Mouse (Mus musculus) erythroblast, embryonic 14.5 days (primary cell): ENCODE measurements around the gene Slc26a1. TPM values are rescaled to one million over a fixed set of nuclear protein-coding genes. Genes with fewer than 3 reads are reported as not detected.

Source experiments
- H3K27me3 ChIP-seq: 2 replicates; pipeline ENCODE4 v1.6.1; 2012; ENCODE audit warnings: inconsistent platforms; ENCODE audit not compliant: control insufficient read depth
- H3K36me3 ChIP-seq: 2 replicates; pipeline ENCODE4 v1.6.1; 2012; ENCODE audit warnings: mild to moderate bottlenecking, inconsistent platforms; ENCODE audit not compliant: control insufficient read depth
- H3K4me1 ChIP-seq: 2 replicates; pipeline ENCODE4 v1.6.1; 2012; ENCODE audit warnings: inconsistent platforms; ENCODE audit not compliant: control insufficient read depth
- H3K4me3 ChIP-seq: replicated peaks from 2 replicates; pipeline ENCODE3; 2012; ENCODE audit warnings: moderate library complexity, mild to moderate bottlenecking, inconsistent platforms
- H3K9me3 ChIP-seq: 2 replicates; pipeline ENCODE4 v1.6.1; 2012; ENCODE audit warnings: low read length, inconsistent platforms, mixed read lengths; ENCODE audit not compliant: control insufficient read depth
- GATA1 ChIP-seq: IDR thresholded peaks from 2 replicates; pipeline ENCODE4 v1.6.1; 2012; ENCODE audit warnings: low read length, inconsistent platforms, mixed read lengths
- TAL1 ChIP-seq: IDR thresholded peaks from 3 replicates; pipeline ENCODE4 v1.6.1; 2012; ENCODE audit warnings: low read length, inconsistent platforms, mixed read lengths
- polyA plus RNA-seq: library from polyadenylated mRNA; stranded (reverse); fragments of >175 nt; gene quantifications from 2 replicates; pipeline ENCODE4 v1.2.3, GENCODE M21; 2012

Gene Slc26a1
- polyA plus RNA-seq, 1 experiment, result 0.47 TPM

DNA sequence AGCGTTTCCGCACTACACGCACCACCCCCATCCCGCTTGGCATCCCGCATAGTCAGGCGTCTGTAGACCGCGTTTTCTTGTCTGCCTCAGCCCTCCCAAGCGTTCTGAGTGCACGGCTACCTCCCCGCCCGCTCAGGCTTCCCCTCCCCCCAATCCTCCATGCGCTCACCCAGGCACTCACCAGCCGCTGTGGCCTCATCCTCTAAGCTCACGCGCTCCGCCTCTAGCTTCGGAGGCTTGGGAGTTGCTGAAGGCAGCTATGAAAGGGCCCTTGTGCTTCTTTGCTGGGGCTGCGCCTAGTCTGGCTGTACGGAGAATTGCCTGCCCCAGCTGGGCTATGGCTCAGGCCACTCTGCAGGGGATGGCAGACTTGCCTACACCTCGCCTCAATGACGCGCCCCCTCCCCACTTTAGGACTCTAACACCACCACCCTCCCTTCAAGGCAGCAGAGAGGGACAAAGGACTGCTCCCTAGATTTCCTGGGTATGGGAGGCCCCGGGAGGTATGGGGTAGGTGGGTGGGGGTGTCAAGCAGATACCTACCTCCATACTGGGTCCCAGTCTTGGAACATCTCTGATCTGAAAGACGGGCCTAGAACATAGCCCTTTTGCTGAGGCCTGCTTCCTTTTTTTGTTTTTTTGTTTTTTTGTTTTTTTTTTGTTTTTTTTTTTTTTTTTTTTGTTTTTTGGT, 2.4 kb upstream of the Slc26a1 start:
- peaks cover 21% of the 10 kb centered on the region for H3K36me3 ChIP-seq
- peaks cover 78% of the 10 kb centered on the region for H3K4me1 ChIP-seq
- H3K9me3 ChIP-seq, result no peaks in the 10 kb centered on the region
- TF ChIP-seq GATA1 (no peak), TAL1 (no peak)
- peak overlapping the region; percentile 66 for H3K4me3 ChIP-seq
- no peaks in the 10 kb centered on the region for H3K27me3 ChIP-seq

GRCm38 (mm10) chr5:108676772-108677498, 1.6 kb upstream of the Slc26a1 start:
- peaks cover 86% of the 10 kb centered on the region for H3K4me1 ChIP-seq
- H3K9me3 ChIP-seq, result no peaks in the 10 kb centered on the region
- H3K4me3 ChIP-seq, result peak overlapping the region; percentile 66

GRCm38 (mm10) chr5:108674624-108675023, 745 bp downstream of the Slc26a1 start:
- peak overlapping the region; percentile 66 for H3K4me3 ChIP-seq

More at GRCm38 (mm10) chr5:108676772-108677498, 1.6 kb upstream of the Slc26a1 start:
- Histone ChIP-seq H3K36me3 (peaks cover 29% of the 10 kb centered on the region), H3K27me3 (no peaks in the 10 kb centered on the region)
- TF ChIP-seq GATA1 (no peak), TAL1 (no peak)

GRCm38 (mm10) chr5:108671757-108672156, 3.6 kb downstream of the Slc26a1 start:
- Histone ChIP-seq H3K36me3 (peaks cover 45% of the 10 kb centered on the region), H3K27me3 (no peaks in the 10 kb centered on the region), H3K4me3 (no peak overlapping the region), H3K9me3 (no peaks in the 10 kb centered on the region), H3K4me1 (peaks cover 88% of the 10 kb centered on the region)
- TF ChIP-seq GATA1, result no peak
- no peak for TF ChIP-seq TAL1

More at GRCm38 (mm10) chr5:108674624-108675023, 745 bp downstream of the Slc26a1 start:
- Histone ChIP-seq H3K36me3 (peaks cover 45% of the 10 kb centered on the region), H3K9me3 (no peaks in the 10 kb centered on the region), H3K27me3 (no peaks in the 10 kb centered on the region), H3K4me1 (peaks cover 96% of the 10 kb centered on the region)
- TF ChIP-seq TAL1 (no peak), GATA1 (no peak)

GRCm38 (mm10) chr5:108670785-108671184, 4.6 kb downstream of the Slc26a1 start:
- peaks cover 44% of the 10 kb centered on the region for H3K36me3 ChIP-seq
- H3K4me1 ChIP-seq, result peaks cover 78% of the 10 kb centered on the region
- H3K27me3 ChIP-seq, result no peaks in the 10 kb centered on the region
- H3K9me3 ChIP-seq, result no peaks in the 10 kb centered on the region
- H3K4me3 ChIP-seq, result no peak overlapping the region
- no peak for TF ChIP-seq TAL1

GRCm38 (mm10) chr5:108669986-108670385, 5.4 kb downstream of the Slc26a1 start:
- Histone ChIP-seq H3K9me3 (no peaks in the 10 kb centered on the region), H3K36me3 (peaks cover 42% of the 10 kb centered on the region), H3K27me3 (no peaks in the 10 kb centered on the region), H3K4me1 (peaks cover 70% of the 10 kb centered on the region), H3K4me3 (peak overlapping the region; percentile 80)
- no peak for TF ChIP-seq GATA1
- TF ChIP-seq TAL1, result no peak

- no peaks in the 10 kb centered on the region for H3K27me3 ChIP-seq
- no peak for TF ChIP-seq TAL1
- no peak for TF ChIP-seq GATA1
- peaks cover 39% of the 10 kb centered on the region for H3K36me3 ChIP-seq
- H3K9me3 ChIP-seq, result no peaks in the 10 kb centered on the region
- H3K4me3 ChIP-seq, result peak within 1 kb of the TSS; percentile 80
- peaks cover 63% of the 10 kb centered on the region for H3K4me1 ChIP-seq
These were observed 6.1 kb downstream of the Slc26a1 start, which contains the start of gene Dgkq for GRCm38 (mm10) chr5:108668977-108669936. Dgkq (minus strand) TSS chr5:108669672.

- Histone ChIP-seq H3K36me3 (peaks cover 31% of the 10 kb centered on the region), H3K27me3 (no peaks in the 10 kb centered on the region), H3K4me1 (peaks cover 55% of the 10 kb centered on the region), H3K4me3 (peak overlapping the region; percentile 80), H3K9me3 (no peaks in the 10 kb centered on the region)
- TF ChIP-seq GATA1 (no peak), TAL1 (no peak)
These were observed 6.9 kb downstream of the Slc26a1 start for GRCm38 (mm10) chr5:108668387-108668932.
